Mouse (Mus musculus): ENCODE data around the gene Frmd8.

DNA sequence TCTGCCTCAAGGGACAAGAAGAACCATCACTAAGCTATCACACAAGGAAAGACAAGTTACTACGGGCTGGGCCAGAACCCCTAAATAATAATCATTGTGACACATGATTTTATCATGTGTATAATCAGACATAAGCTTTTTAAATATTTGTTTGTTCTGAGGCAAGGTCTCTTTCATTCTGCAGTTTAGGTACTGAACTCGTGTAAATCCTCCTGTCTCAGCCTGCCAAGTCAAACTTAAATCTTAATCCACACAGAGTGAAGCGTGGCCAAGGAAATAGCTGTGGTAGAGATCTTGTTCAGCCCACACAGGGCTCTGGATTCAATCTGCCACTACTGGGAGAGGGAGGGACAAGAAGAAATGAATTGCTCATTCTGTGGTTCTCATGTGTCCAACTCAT, 32.2 kb upstream of the Frmd8 start:
- TF ChIP-seq CTCF (IDR thresholded peaks at IDR 0.05; ENCODE audit: control insufficient read depth, insufficient read depth, insufficient replicate concordance, low read depth, low read length) = no peak
- TF ChIP-seq POLR2A (IDR thresholded peaks at IDR 0.05; ENCODE audit: control insufficient read depth, low read depth, low read length) = no peak

All from testis, adult 2 months (tissue).